Mouse (Mus musculus): ENCODE measurements around the gene Lypd5. TPM values are rescaled to one million over a fixed set of nuclear protein-coding genes. Genes with fewer than 3 reads are reported as not detected.

Lypd5 gene
- total and polyA plus RNA-seq, 2 experiments from 2014 or later, result 0.44 TPM; not detected in 1

DNA sequence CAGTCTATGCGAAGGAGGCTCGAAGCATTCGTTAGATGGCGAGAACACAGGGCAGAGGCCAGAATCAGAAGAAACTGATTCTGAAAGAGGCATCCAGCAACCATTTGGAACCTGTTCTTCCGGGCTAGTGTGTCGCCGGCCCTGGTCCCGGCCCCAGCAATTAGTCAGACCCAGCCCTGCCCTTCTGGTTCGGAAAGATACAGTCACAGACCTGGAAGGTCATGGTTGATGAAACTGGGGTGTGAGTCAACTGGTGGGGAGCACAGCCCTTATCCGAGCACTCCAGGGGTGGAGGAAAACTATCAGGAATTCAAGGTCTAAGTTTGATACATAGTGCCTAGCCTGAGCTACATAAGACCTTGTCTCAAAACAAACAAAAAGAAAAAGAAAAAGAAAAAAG lies 7.1 kb downstream of the Lypd5 start:
- Histone ChIP-seq H3K9ac (replicated peaks; ENCODE audit: low read length, poor library complexity, severe bottlenecking) (no peak overlapping the region), H3K27ac (ENCODE audit: low read depth, low read length) (no peak overlapping the region), H3K4me2 (ENCODE audit: low read depth, low read length, poor library complexity, severe bottlenecking) (no peak overlapping the region), H3K27me3 (ENCODE audit: insufficient read depth, low read length) (no peaks in the 10 kb centered on the region), H3K4me1 (ENCODE audit: insufficient read depth, low read length) (no peaks in the 10 kb centered on the region), H3K4me3 (ENCODE audit: low read depth, low read length) (no peak overlapping the region), H3K9me3 (ENCODE audit: low read length) (0 out of 2 replicates have a peak, but pooled peaks cover 2% of the 10 kb centered on the region), H3K36me3 (ENCODE audit: insufficient read depth, low read length) (no peaks in the 10 kb centered on the region)
- WGBS, result 85% methylated on average over 10 of the region's 10 CpGs
- DNase-seq (ENCODE audit: low spot score) (no peak), ATAC-seq (ENCODE audit: low FRiP score) (no peak)
- TF ChIP-seq CTCF (IDR thresholded peaks at IDR 0.05), result no peak

DNA sequence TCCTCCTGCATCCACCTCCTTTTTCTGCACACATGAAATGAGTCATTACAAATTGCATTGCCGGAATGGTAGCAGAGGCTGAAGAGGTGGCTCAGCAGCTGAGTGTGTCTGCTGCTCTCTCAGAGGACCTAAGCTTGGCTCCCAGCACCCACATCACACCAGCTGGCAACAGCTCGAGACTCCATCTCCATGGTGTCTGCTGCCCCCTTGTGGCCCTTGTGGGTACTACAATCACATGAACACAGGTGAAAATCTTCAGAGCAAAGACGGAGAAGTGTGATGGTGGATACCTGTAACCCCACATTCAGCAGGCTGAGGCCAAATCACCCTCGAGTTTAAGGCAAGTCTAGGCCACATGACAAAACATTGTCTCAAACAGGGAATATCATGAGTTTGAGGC lies 8.9 kb downstream of the Lypd5 start:
- Histone ChIP-seq H3K4me1 (ENCODE audit: insufficient read depth, low read length) (no peaks in the 10 kb centered on the region), H3K27me3 (ENCODE audit: insufficient read depth, low read length) (no peaks in the 10 kb centered on the region), H3K9ac (replicated peaks; ENCODE audit: low read length, poor library complexity, severe bottlenecking) (no peak overlapping the region), H3K4me2 (ENCODE audit: low read depth, low read length, poor library complexity, severe bottlenecking) (no peak overlapping the region), H3K9me3 (ENCODE audit: low read length) (0 out of 2 replicates have a peak, but pooled peaks cover 2% of the 10 kb centered on the region), H3K36me3 (ENCODE audit: insufficient read depth, low read length) (no peaks in the 10 kb centered on the region), H3K4me3 (ENCODE audit: low read depth, low read length) (no peak overlapping the region), H3K27ac (ENCODE audit: low read depth, low read length) (no peak overlapping the region)
- TF ChIP-seq CTCF (IDR thresholded peaks at IDR 0.05), result peak; percentile 46; the same call in 1 of the 2 replicates
- DNase-seq (ENCODE audit: low spot score), result no peak
- ATAC-seq (ENCODE audit: low FRiP score), result no peak
- 46% methylated on average over 4 of the region's 4 CpGs for WGBS

DNA sequence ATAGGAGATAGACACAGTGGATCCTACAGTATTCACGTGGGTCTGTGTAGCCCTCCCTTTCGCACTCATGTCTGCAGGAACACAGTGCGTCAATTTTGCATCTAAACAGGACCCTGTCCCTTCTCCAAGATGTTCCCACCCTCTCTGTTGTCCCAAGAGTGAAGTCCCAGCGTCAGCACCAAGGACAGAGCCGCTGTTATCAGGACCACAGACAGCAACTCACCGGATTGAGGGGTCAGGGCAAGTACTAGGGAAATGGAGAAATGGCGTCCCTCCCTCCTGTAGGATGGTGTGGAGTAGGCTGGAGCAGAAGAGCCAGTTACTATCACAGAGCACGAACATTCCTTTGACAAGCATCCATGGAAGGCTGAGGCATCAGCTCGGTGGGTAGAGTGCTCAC lies 10.3 kb downstream of the Lypd5 start:
- DNase-seq (ENCODE audit: low spot score) (no peak), ATAC-seq (ENCODE audit: low FRiP score) (no peak)
- no peak for TF ChIP-seq CTCF (IDR thresholded peaks at IDR 0.05)

DNA sequence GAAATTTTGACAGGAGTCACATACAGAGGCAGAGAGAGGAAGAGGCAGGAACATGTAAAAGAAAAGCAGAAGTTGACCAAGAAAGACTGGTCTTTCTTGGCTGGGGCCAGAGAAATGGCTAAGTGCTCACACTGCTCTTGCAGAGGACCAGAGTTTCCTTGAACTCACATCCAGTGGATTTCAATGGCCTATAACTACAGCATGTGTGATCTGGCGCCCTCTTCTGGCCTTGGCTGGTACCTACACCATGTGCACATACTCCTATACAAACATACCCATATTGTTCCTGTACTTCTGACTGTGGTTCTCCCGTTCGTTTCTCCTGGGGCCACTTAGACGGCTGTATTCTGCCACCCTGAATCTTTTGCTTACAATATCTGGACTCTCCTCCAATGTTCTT lies 12.0 kb downstream of the Lypd5 start:
- Histone ChIP-seq H3K4me2 (ENCODE audit: low read depth, low read length, poor library complexity, severe bottlenecking) (no peak overlapping the region), H3K9me3 (ENCODE audit: low read length) (0 out of 2 replicates have a peak, but pooled peaks cover 2% of the 10 kb centered on the region), H3K27me3 (ENCODE audit: insufficient read depth, low read length) (no peaks in the 10 kb centered on the region), H3K27ac (ENCODE audit: low read depth, low read length) (no peak overlapping the region), H3K36me3 (ENCODE audit: insufficient read depth, low read length) (no peaks in the 10 kb centered on the region), H3K4me1 (ENCODE audit: insufficient read depth, low read length) (no peaks in the 10 kb centered on the region), H3K9ac (replicated peaks; ENCODE audit: low read length, poor library complexity, severe bottlenecking) (no peak overlapping the region), H3K4me3 (ENCODE audit: low read depth, low read length) (no peak overlapping the region)
- DNase-seq (ENCODE audit: low spot score) (no peak), ATAC-seq (ENCODE audit: low FRiP score) (no peak)
- TF ChIP-seq CTCF (IDR thresholded peaks at IDR 0.05), result peak; percentile 35
- 67% methylated on average over 4 of the region's 4 CpGs for WGBS

More for the DNA sequence above, 10.3 kb downstream of the Lypd5 start:
- Histone ChIP-seq H3K27me3 (ENCODE audit: insufficient read depth, low read length) (no peaks in the 10 kb centered on the region), H3K4me2 (ENCODE audit: low read depth, low read length, poor library complexity, severe bottlenecking) (no peak overlapping the region), H3K9me3 (ENCODE audit: low read length) (0 out of 2 replicates have a peak, but pooled peaks cover 2% of the 10 kb centered on the region), H3K4me3 (ENCODE audit: low read depth, low read length) (no peak overlapping the region), H3K27ac (ENCODE audit: low read depth, low read length) (no peak overlapping the region), H3K4me1 (ENCODE audit: insufficient read depth, low read length) (no peaks in the 10 kb centered on the region), H3K36me3 (ENCODE audit: insufficient read depth, low read length) (no peaks in the 10 kb centered on the region), H3K9ac (replicated peaks; ENCODE audit: low read length, poor library complexity, severe bottlenecking) (no peak overlapping the region)
- 31% methylated on average over 9 of the region's 9 CpGs for WGBS

DNA sequence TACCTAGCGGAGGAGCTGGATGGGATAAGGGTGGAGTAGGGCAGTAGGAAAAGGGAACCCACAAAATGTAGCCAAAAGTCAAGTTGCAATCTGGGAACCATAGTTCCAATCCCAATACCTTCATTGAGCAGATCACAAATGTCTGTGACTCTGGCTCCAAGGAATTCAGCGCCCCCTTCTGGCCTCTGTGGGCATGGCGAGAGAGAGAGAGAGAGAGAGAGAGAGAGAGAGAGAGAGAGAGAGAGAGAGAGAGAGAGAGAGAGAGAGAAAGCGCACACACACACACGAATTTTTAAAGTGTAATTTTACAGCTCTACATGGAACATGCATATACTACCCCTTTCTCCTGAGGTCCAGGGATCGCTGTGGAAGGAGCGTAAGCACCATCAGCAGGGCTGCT lies 14.2 kb downstream of the Lypd5 start:
- 26% methylated on average over 7 of the region's 7 CpGs for WGBS
- Histone ChIP-seq H3K27me3 (ENCODE audit: insufficient read depth, low read length) (no peaks in the 10 kb centered on the region), H3K9me3 (ENCODE audit: low read length) (no peaks in the 10 kb centered on the region), H3K36me3 (ENCODE audit: insufficient read depth, low read length) (no peaks in the 10 kb centered on the region), H3K4me1 (ENCODE audit: insufficient read depth, low read length) (no peaks in the 10 kb centered on the region), H3K4me3 (ENCODE audit: low read depth, low read length) (no peak overlapping the region), H3K4me2 (ENCODE audit: low read depth, low read length, poor library complexity, severe bottlenecking) (no peak overlapping the region), H3K27ac (ENCODE audit: low read depth, low read length) (no peak overlapping the region), H3K9ac (replicated peaks; ENCODE audit: low read length, poor library complexity, severe bottlenecking) (no peak overlapping the region)
- DNase-seq (ENCODE audit: low spot score) (peak; percentile 53), ATAC-seq (ENCODE audit: low FRiP score) (no peak)
- peak; percentile 68 for TF ChIP-seq CTCF (IDR thresholded peaks at IDR 0.05)

DNA sequence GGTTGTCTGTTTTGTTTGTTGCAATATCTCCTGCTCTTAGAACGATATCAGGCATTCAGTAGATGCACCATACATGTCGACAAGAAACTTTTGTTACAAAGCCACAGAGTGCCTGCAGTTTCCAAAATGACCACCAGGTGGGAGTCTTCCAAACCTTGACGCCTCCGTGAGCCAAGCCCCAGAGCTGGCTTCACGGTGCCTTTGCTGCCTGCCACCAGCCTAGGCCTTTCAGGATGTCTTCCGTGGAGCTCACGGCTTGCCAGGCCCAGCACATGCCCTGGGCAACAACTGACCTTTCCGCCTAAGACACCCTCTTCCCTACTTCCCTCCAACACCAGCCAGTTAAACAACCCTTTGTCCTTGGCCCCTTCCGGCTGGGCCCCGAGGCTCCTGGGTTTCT lies 15.8 kb downstream of the Lypd5 start:
- TF ChIP-seq CTCF (IDR thresholded peaks at IDR 0.05), result peak; percentile 92
- H3K4me3 ChIP-seq (ENCODE audit: low read depth, low read length), result no peak overlapping the region
- 21% methylated on average over 10 of the region's 10 CpGs for WGBS
- peak; percentile 93 for DNase-seq (ENCODE audit: low spot score)
- H3K27ac ChIP-seq (ENCODE audit: low read depth, low read length), result no peak overlapping the region
- ATAC-seq (ENCODE audit: low FRiP score), result peak; percentile 53; the same call in 1 of the 2 replicates
- no peaks in the 10 kb centered on the region for H3K4me1 ChIP-seq (ENCODE audit: insufficient read depth, low read length)
- no peaks in the 10 kb centered on the region for H3K36me3 ChIP-seq (ENCODE audit: insufficient read depth, low read length)
- H3K4me2 ChIP-seq (ENCODE audit: low read depth, low read length, poor library complexity, severe bottlenecking), result no peak overlapping the region
- no peaks in the 10 kb centered on the region for H3K27me3 ChIP-seq (ENCODE audit: insufficient read depth, low read length)
- H3K9ac ChIP-seq (replicated peaks; ENCODE audit: low read length, poor library complexity, severe bottlenecking), result no peak overlapping the region
- H3K9me3 ChIP-seq (ENCODE audit: low read length), result no peaks in the 10 kb centered on the region
